Mouse (Mus musculus): ENCODE measurements around the gene Rbm17.

- TF ChIP-seq CTCF (IDR thresholded peaks at IDR 0.05; ENCODE audit: low read depth, low read length) = no peak
- no peak for TF ChIP-seq EP300 (IDR thresholded peaks at IDR 0.05; ENCODE audit: insufficient read depth, low read depth, low read length)
These were observed 50.9 kb downstream of the Rbm17 start for GRCm38 (mm10) chr2:11552966-11553451.
